Mouse (Mus musculus): ENCODE measurements around the gene Glyctk.

DNA sequence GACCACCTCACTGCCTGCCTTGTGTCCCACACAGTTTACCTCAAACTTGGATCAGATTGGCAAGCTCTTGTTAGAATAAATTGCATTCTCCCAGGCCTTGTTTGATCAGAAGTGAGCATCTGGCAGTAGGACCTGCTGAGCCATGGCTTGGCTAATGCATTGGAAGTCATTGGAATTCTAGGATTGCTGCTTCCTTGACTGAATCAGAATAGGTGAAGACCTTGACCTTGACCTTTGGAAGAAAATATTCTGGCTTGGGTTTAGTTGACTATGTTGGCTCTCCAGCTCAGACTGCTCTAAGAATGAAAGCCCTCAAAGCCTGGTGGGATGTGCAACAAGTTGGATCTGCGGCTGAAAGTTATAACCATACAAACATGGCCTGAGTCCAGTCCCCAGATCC is 33.4 kb upstream of the Glyctk start:
- TF ChIP-seq GATA1 (IDR thresholded peaks at IDR 0.05; ENCODE audit: borderline replicate concordance, low read length): no peak
- TF ChIP-seq FLI1 (IDR thresholded peaks at IDR 0.05; ENCODE audit: low read length): no peak
